Mouse (Mus musculus) CH12.LX (cell line): ENCODE measurements around the gene Fance.

Experiments
- CHD1 ChIP-seq: IDR thresholded peaks from 2 replicates; pipeline ENCODE4 v1.6.1; 2012; ENCODE audit warnings: low read depth, low read length, improper control_type of control experiment, inconsistent platforms
- CHD2 ChIP-seq: IDR thresholded peaks from 2 replicates; pipeline ENCODE4 v1.6.1; 2011; ENCODE audit warnings: low read length, improper control_type of control experiment
- CTCF ChIP-seq, 2 experiments: IDR thresholded peaks in 1 of 2; conservative IDR thresholded peaks in 1 of 2; 2 replicates each; pipeline ENCODE4 v1.5.1; 2011 to 2012; ENCODE audit warnings: low read depth in 2 of 2, low read length in 2 of 2, improper control_type of control experiment in 1 of 2, inconsistent platforms in 1 of 2, mild to moderate bottlenecking in 1 of 2, moderate library complexity in 1 of 2
- E2F4 ChIP-seq: IDR thresholded peaks from 2 replicates; pipeline ENCODE4 v1.6.1; 2011; ENCODE audit warnings: low read depth, low read length, improper control_type of control experiment; ENCODE audit not compliant: insufficient replicate concordance
- EP300 ChIP-seq: IDR thresholded peaks from 2 replicates; pipeline ENCODE4 v1.6.1; 2011; ENCODE audit warnings: low read length, improper control_type of control experiment
- MAZ ChIP-seq: IDR thresholded peaks from 2 replicates; pipeline ENCODE4 v1.6.1; 2012; ENCODE audit warnings: low read depth, mild to moderate bottlenecking, inconsistent platforms, low read length, improper control_type of control experiment, moderate library complexity
- POLR2A ChIP-seq: IDR thresholded peaks from 2 replicates; pipeline ENCODE4 v1.6.1; 2011; ENCODE audit warnings: low read depth, mild to moderate bottlenecking, improper control_type of control experiment, low read length
- POLR2AphosphoS2 ChIP-seq: IDR thresholded peaks from 2 replicates; pipeline ENCODE4 v1.6.1; 2011; ENCODE audit warnings: low read depth, low read length, improper control_type of control experiment
- RAD21 ChIP-seq: IDR thresholded peaks from 2 replicates; pipeline ENCODE4 v1.6.1; 2011; ENCODE audit warnings: low read depth, mild to moderate bottlenecking, low read length, improper control_type of control experiment, moderate library complexity
- SIN3A ChIP-seq: IDR thresholded peaks from 2 replicates; pipeline ENCODE4 v1.6.1; 2012; ENCODE audit warnings: low read length, improper control_type of control experiment, inconsistent platforms
- TBP ChIP-seq: conservative IDR thresholded peaks from 2 replicates; pipeline ENCODE4 v1.6.1; 2011; ENCODE audit warnings: low read depth, low read length, improper control_type of control experiment
- UBTF ChIP-seq: IDR thresholded peaks from 2 replicates; pipeline ENCODE4 v1.6.1; 2012; ENCODE audit warnings: low read depth, mild to moderate bottlenecking, inconsistent platforms, low read length, improper control_type of control experiment, moderate library complexity
- USF1 ChIP-seq: IDR thresholded peaks from 2 replicates; pipeline ENCODE4 v1.6.1; 2014; ENCODE audit warnings: low read depth, mild to moderate bottlenecking, inconsistent platforms, low read length, improper control_type of control experiment

DNA sequence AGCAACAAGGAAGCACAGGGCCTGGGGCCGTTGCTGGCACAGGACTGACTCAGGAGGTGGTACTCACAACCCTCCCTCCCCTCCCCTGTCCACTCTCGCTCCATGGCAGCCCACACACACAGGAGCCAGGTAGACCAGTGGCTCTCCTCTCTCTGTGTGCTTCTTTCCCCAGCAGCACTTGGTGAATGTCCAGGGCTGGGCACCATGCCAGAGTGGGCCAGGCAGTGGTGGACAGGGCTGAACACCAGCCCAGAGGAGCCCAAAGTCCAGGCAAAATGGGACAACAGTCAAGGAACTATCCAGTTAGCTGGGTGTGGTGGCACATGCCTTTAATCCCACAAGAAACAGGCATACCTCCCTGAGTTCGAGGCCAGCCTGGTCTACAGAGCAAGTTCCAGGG, 23.1 kb upstream of the Fance start:
- TF ChIP-seq CTCF (conservative IDR thresholded peaks at IDR 0.05 in 1 of 2, IDR thresholded peaks at IDR 0.05 in 1 of 2; ENCODE audit: low read depth in 2 of 2, low read length in 2 of 2) (no peak), POLR2AphosphoS2 (no peak), UBTF (no peak), EP300 (no peak), USF1 (no peak), RAD21 (no peak), SIN3A (no peak), MAZ (no peak), CHD2 (no peak), POLR2A (no peak), CHD1 (no peak), E2F4 (no peak), TBP (no peak)
